Mouse (Mus musculus) mesoderm, embryonic 11.5 days (tissue): ENCODE measurements around the gene Spib.
A peak's percentile ranks its signal among the peaks of the same experiment; 100 is the strongest.

ENCODE experiments used
- DNase-seq: peaks from one replicate; pipeline ENCODE4 v3.0.0-alpha.2; 2012; ENCODE audit warnings: low read depth, low spot score

Gene Spib

DNA sequence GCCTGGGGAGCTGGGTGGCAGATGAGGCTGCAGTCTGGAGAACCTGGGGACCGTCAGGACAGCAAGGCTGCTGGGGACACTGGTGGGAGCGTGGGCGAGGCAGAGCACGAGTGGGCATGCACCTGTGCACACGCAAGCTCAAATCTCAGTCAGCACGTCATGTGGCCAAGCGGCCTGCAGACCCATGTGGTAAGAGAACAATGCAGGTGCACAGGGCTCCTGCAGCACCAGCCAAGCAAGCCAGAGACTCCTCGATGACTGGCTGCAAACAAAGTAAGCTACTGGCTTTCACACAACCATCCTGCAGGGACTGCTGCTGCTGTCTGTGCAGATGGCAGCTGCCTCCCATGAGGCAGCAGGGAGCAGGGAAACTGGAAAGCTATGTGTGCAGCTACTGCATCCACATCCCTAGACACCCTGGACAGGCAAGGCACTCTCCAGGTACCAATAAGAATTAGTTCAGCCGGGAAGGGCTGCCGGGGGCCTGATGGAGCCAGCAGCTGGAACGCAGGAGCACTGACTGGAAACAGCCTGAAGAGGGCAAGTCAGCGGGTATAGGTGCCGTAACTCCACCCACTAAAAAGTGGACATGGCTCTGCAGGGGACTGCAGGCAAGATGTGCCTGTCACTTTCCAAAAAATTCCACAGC, 44.8 kb downstream of the Spib start:
- DNase-seq = no peak

- DNase-seq = no peak
Measured at GRCm38 (mm10) chr7:44485572-44486195, 46.2 kb downstream of the Spib start.

GRCm38 (mm10) chr7:44484841-44485571, 46.9 kb downstream of the Spib start:
- DNase-seq = peak; percentile 86

DNA sequence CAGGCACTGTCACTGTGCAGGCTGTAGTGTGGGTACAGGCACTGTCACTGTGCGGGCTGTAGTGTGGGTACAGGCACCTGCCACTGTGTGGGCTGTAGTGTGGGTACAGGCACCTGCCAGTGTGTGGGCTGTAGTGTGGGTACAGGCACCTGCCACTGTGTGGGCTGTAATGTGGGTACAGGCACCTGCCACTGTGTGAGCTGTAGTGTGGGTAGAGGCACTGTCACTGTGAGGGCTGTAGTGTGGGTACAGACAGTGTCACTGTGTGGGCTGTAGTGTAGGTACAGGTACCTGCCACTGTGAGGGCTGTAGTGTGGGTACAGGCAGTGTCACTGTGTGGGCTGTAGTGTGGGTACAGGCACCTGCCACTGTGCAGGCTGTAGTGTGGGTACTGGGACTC, 47.8 kb downstream of the Spib start:
- DNase-seq = no peak

DNA sequence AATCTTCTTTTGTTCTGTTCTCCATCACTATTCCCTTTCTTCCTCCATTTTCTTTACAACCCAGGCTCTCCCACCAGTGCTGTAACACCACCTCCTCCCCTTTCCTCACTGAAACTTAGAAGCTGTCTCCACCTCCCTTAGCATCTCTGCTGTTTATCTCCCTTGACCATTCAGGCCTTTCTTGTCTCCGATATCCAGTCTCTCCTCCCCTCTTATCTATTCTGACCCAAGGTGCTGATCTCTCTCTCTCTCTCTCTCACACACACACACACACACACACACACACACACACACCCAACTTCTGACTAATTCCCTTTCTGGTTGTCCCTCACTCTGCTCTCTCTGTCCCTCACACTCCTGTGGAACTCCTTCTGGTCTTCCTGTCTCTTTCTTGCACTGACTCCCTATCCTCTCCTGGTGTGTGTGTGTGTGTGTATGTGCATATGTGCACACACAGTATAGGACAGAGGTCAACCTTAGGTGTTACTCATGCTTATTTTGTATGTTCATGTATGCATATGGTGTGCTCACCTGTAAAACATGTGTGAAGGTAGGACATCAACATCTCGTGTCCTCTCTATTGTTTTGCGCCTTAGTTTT, 48.9 kb downstream of the Spib start:
- DNase-seq = no peak
